Mouse (Mus musculus): ENCODE measurements around the gene Ncoa4. TPM values are rescaled to one million over a fixed set of nuclear protein-coding genes. Genes with fewer than 3 reads are reported as not detected.
"Not testable (repeated sequence)": the region's sequence is repeated elsewhere in the genome, so short reads cannot be mapped to it uniquely, and the experiment has no call there.

Ncoa4 gene
- polyA plus RNA-seq, 1 experiment from 2014 or later: 141 TPM

GRCm38 (mm10) chr14:32167326-32167725 is 7.7 kb downstream of the Ncoa4 start:
- TF ChIP-seq EP300 (IDR thresholded peaks at IDR 0.05; ENCODE audit: low read depth) (peak; percentile 69; the same call in 1 of the 2 replicates), CTCF (IDR thresholded peaks at IDR 0.05; ENCODE audit: low read depth) (no peak)
- H3K36me3 ChIP-seq (replicated peaks; ENCODE audit: insufficient read depth, low read length): peaks cover 27% of the 10 kb centered on the region
- H3K27me3 ChIP-seq (ENCODE audit: insufficient read depth, low read length): no peaks in the 10 kb centered on the region
- WGBS (ENCODE audit: insufficient replicate concordance): 39% methylated on average over 5 of the region's 5 CpGs
- H3K4me1 ChIP-seq (ENCODE audit: insufficient read depth): peaks cover 46% of the 10 kb centered on the region
- ATAC-seq (no peak), DNase-seq (no peak)
- peak overlapping the region; percentile 93 for H3K27ac ChIP-seq (ENCODE audit: low read depth)
- no peaks in the 10 kb centered on the region for H3K9me3 ChIP-seq (ENCODE audit: low read length)
- peak overlapping the region; percentile 65 for H3K9ac ChIP-seq (replicated peaks)
- H3K4me3 ChIP-seq (ENCODE audit: low read depth, low read length): peak overlapping the region; percentile 60
- H3K4me2 ChIP-seq (ENCODE audit: low read depth, low read length): peak overlapping the region; percentile 79

- H3K4me3 ChIP-seq (ENCODE audit: low read depth, low read length): peak overlapping the region; percentile 60
- H3K4me2 ChIP-seq (ENCODE audit: low read depth, low read length): peak overlapping the region; percentile 79
- H3K36me3 ChIP-seq (replicated peaks; ENCODE audit: insufficient read depth, low read length): peaks cover 41% of the 10 kb centered on the region
- H3K4me1 ChIP-seq (ENCODE audit: insufficient read depth): peaks cover 36% of the 10 kb centered on the region
- H3K9me3 ChIP-seq (ENCODE audit: low read length): no peaks in the 10 kb centered on the region
- H3K9ac ChIP-seq (replicated peaks): peak overlapping the region; percentile 65
- 31% methylated on average over 3 of the region's 3 CpGs for WGBS (ENCODE audit: insufficient replicate concordance)
- ATAC-seq: peak; percentile 78
- TF ChIP-seq CTCF (IDR thresholded peaks at IDR 0.05; ENCODE audit: low read depth): no peak
- peak; percentile 99 for TF ChIP-seq EP300 (IDR thresholded peaks at IDR 0.05; ENCODE audit: low read depth)
- DNase-seq: peak; percentile 74
- no peaks in the 10 kb centered on the region for H3K27me3 ChIP-seq (ENCODE audit: insufficient read depth, low read length)
- peak overlapping the region; percentile 93 for H3K27ac ChIP-seq (ENCODE audit: low read depth)
Measured at GRCm38 (mm10) chr14:32168653-32169231, 9.1 kb downstream of the Ncoa4 start.

- Histone ChIP-seq H3K9me3 (ENCODE audit: low read length) (no peaks in the 10 kb centered on the region), H3K9ac (replicated peaks) (no peak overlapping the region), H3K36me3 (replicated peaks; ENCODE audit: insufficient read depth, low read length) (peaks cover 51% of the 10 kb centered on the region), H3K4me1 (ENCODE audit: insufficient read depth) (peaks cover 27% of the 10 kb centered on the region), H3K27ac (ENCODE audit: low read depth) (no peak overlapping the region; the same call in 1 of the 2 replicates), H3K4me3 (ENCODE audit: low read depth, low read length) (peak overlapping the region; percentile 60), H3K27me3 (ENCODE audit: insufficient read depth, low read length) (no peaks in the 10 kb centered on the region), H3K4me2 (ENCODE audit: low read depth, low read length) (peak overlapping the region; percentile 79)
- no peak for DNase-seq
- TF ChIP-seq CTCF (IDR thresholded peaks at IDR 0.05; ENCODE audit: low read depth): no peak
- TF ChIP-seq EP300 (IDR thresholded peaks at IDR 0.05; ENCODE audit: low read depth): no peak
- WGBS (ENCODE audit: insufficient replicate concordance): 87% methylated on average over 4 of the region's 4 CpGs
- ATAC-seq: no peak
Measured at GRCm38 (mm10) chr14:32170137-32170536, 10.5 kb downstream of the Ncoa4 start.

GRCm38 (mm10) chr14:32175310-32175709 is 15.6 kb downstream of the Ncoa4 start:
- TF ChIP-seq EP300 (IDR thresholded peaks at IDR 0.05; ENCODE audit: low read depth) (no peak), CTCF (IDR thresholded peaks at IDR 0.05; ENCODE audit: low read depth) (no peak)
- WGBS (ENCODE audit: insufficient replicate concordance): 68% methylated on average over 2 of the region's 2 CpGs
- Histone ChIP-seq H3K4me3 (ENCODE audit: low read depth, low read length) (no peak overlapping the region), H3K27ac (ENCODE audit: low read depth) (no peak overlapping the region), H3K27me3 (ENCODE audit: insufficient read depth, low read length) (no peaks in the 10 kb centered on the region), H3K9me3 (ENCODE audit: low read length) (no peaks in the 10 kb centered on the region), H3K9ac (replicated peaks) (no peak overlapping the region), H3K4me1 (ENCODE audit: insufficient read depth) (peaks cover 6% of the 10 kb centered on the region), H3K4me2 (ENCODE audit: low read depth, low read length) (no peak overlapping the region), H3K36me3 (replicated peaks; ENCODE audit: insufficient read depth, low read length) (peaks cover 68% of the 10 kb centered on the region)
- no peak for ATAC-seq
- no peak for DNase-seq

- not testable (repeated sequence) for H3K4me2 ChIP-seq (ENCODE audit: low read depth, low read length); H3K9ac ChIP-seq (replicated peaks); H3K27ac ChIP-seq (ENCODE audit: low read depth); H3K4me3 ChIP-seq (ENCODE audit: low read depth, low read length); ATAC-seq; DNase-seq; H3K9me3 ChIP-seq (ENCODE audit: low read length); H3K4me1 ChIP-seq (ENCODE audit: insufficient read depth); H3K27me3 ChIP-seq (ENCODE audit: insufficient read depth, low read length)
- peaks cover 68% of the 10 kb centered on the region for H3K36me3 ChIP-seq (replicated peaks; ENCODE audit: insufficient read depth, low read length)
- WGBS (ENCODE audit: insufficient replicate concordance): 87% methylated on average over 4 of the region's 5 CpGs
Measured at GRCm38 (mm10) chr14:32176590-32176989, 16.9 kb downstream of the Ncoa4 start.

- H3K9me3 ChIP-seq (ENCODE audit: low read length): no peaks in the 10 kb centered on the region
- ATAC-seq: peak; percentile 76
- no peak for DNase-seq
- H3K4me2 ChIP-seq (ENCODE audit: low read depth, low read length): no peak overlapping the region
- peak; percentile 65 for TF ChIP-seq EP300 (IDR thresholded peaks at IDR 0.05; ENCODE audit: low read depth)
- no peak for TF ChIP-seq CTCF (IDR thresholded peaks at IDR 0.05; ENCODE audit: low read depth)
- 78% methylated on average over 10 of the region's 10 CpGs for WGBS (ENCODE audit: insufficient replicate concordance)
- 0 out of 2 replicates have a peak, but pooled peaks cover 5% of the 10 kb centered on the region for H3K4me1 ChIP-seq (ENCODE audit: insufficient read depth)
- peaks cover 68% of the 10 kb centered on the region for H3K36me3 ChIP-seq (replicated peaks; ENCODE audit: insufficient read depth, low read length)
- H3K4me3 ChIP-seq (ENCODE audit: low read depth, low read length): no peak overlapping the region
- H3K9ac ChIP-seq (replicated peaks): no peak overlapping the region
- H3K27ac ChIP-seq (ENCODE audit: low read depth): peak overlapping the region; percentile 77
- H3K27me3 ChIP-seq (ENCODE audit: insufficient read depth, low read length): no peaks in the 10 kb centered on the region
Measured at GRCm38 (mm10) chr14:32179393-32180195, 19.9 kb downstream of the Ncoa4 start.
